Mouse (Mus musculus) brain, adult 2 months (tissue): Measurements from ENCODE around the gene Entpd2.
"Not testable (repeated sequence)": the region's sequence is repeated elsewhere in the genome, so short reads cannot be mapped to it uniquely, and the experiment has no call there.

ENCODE experiments used
- DNase-seq: peaks from one replicate; pipeline ENCODE4 v3.0.0; 2011; ENCODE audit warnings: low read depth, low spot score

The Entpd2 gene

DNA sequence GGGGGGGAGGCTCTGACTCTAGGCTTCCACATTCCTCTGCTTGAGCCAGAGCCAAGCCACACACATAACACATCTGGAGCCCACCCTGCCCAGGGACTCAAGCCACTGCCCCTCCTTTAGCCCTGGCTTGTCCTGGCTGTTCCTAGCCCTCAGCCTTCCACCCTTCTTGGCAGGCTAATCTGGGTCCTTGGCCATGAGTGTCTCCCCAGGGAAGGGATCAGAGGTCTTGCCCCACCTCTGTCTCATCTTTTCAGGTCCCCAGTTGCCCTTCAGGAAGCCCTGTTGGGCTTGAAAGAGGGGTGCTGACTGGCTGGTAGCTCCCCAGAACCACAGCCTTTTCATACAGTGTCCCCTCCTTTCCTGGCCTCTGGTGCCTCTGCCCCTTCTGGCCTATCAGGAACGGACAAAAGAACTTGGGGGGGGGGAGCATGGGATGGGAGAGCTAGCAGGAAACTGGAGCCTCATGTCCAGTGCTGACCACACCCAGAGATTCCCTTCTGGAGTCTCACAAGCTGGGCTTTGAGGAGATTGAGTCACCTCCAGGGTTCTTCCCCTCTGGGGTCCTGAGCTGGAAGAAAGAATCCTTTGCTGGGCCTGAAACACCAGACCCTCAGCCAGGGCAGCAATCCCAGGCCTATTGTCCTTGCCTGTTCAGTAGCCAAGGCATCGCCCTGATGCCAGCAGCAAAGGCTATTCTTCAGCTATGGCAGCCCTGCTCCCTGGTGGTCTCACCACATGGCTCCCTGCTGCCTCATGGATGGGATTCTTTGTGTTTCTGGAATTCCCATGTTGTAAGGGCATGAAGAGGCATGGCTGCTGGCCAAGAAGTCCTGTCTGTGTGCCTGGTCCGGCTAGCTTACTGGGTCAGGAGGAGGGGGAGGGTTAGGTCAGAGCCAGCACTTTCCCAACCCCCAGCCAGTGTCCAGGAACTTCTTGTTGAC is 1.1 kb upstream of the Entpd2 start:
- DNase-seq, result peak; percentile 29

DNA sequence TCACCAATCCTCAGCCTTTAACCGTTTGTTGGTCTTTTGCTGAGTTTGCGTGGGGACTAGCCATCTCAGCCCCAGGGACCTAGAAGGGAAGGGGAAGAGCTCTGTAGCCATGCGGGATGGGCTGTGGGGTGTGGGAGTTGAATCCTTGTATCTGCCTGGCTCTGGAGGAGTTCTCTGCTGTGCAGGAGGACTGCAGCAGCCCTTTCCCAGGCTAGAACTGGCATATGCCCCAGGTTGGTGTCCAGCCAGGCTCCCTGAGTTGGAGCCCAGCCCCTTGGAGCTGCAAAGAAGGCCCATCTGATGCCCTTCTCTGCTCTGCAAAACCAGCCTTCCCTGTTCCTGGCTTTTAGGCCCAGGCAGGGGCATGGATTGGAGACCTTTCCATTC is 916 bp downstream of the Entpd2 start:
- peak; percentile 86 for DNase-seq

DNA sequence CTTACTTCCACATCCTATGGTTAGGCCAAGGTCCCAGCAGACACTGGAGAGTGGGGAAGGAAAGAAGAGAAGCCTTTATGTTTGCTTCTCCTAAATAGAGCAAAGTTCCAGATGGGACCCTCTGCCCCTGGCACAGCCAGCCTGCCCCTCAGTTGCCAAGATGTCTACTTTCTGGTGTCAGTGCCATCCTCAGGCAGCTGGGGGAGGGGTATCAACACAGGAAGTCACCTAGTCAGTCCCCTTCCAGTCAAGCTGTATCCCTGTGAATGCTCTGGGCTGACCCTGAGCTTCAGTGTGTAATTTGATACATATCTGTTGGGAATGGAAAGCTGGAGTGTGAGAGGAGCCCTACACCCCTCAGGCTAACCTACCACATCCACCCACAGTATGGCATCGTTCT is 1.3 kb downstream of the Entpd2 start:
- DNase-seq, result no peak

DNA sequence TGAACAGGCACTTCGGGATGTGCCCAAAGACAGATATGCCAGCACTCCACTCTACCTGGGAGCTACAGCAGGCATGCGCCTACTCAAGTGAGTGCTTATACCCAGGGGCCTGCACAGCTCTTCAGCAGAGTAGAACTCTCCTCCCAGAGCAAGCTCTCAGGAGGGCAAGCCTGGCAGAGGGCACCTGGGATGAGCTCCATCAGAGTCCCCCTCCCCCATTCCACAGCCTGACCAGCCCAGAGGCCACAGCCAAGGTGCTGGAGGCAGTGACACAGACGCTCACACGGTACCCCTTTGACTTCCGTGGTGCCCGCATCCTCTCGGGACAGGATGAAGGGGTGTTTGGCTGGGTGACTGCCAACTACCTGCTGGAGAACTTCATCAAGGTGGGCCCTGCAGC is 2.4 kb downstream of the Entpd2 start:
- DNase-seq, result no peak

DNA sequence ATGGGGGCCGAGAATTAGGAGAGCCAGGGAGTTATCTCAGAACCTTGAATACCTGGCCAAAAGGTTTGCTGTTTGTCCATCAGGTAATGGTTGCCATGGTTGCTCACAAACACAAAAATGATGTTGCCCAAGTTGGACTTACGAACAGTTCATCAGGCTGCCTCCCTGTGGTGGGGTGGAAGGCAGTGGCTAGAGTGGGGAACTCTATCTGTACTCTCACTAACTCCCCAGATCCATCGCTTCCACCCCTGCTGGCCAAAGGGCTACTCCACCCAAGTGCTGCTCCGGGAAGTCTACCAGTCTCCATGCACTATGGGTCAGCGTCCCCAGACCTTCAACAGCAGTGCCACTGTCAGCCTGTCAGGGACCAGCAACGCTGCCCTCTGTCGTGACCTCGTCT is 3.4 kb downstream of the Entpd2 start, which contains the start of gene Npdc1:
TSS of gene Npdc1 (plus strand) at position 301 of the 400 bp plus-strand sequence.
- no peak for DNase-seq

DNA sequence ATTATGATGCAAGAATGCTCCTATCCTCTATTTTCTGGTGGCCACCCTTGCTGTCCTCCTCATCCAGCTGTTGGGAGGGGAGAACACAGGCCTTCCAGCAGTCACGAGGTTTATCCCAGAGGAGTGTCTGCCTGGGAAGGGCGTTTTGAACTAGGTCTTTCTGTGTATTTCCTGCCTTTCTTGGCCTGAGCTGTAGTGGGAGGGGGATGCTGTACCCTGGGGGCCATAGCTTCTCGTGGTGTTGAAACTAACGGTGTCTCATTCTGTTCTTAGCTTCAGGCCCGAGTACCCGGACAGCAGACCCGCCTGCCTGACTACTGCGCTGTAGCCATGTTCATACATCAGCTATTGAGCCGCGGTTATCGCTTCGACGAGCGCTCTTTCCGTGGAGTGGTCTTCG is 4.6 kb downstream of the Entpd2 start:
- no peak for DNase-seq

DNA sequence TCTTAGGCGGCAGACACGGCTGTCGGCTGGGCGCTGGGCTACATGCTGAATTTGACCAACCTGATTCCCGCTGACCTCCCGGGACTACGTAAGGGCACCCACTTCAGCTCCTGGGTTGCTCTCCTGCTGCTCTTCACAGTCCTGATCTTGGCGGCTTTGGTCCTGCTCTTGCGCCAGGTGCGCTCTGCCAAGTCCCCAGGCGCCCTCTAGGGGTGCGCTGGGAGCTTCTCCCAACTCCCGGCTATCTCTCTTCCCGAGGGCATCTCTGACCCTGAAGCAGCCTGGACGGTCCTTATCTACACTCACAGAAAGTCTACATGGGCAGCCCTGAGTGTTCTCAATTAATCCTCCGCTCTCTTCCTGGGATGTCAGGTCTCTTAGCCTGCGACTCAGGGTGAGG is 5.1 kb downstream of the Entpd2 start:
- DNase-seq, result peak; percentile 86

DNA sequence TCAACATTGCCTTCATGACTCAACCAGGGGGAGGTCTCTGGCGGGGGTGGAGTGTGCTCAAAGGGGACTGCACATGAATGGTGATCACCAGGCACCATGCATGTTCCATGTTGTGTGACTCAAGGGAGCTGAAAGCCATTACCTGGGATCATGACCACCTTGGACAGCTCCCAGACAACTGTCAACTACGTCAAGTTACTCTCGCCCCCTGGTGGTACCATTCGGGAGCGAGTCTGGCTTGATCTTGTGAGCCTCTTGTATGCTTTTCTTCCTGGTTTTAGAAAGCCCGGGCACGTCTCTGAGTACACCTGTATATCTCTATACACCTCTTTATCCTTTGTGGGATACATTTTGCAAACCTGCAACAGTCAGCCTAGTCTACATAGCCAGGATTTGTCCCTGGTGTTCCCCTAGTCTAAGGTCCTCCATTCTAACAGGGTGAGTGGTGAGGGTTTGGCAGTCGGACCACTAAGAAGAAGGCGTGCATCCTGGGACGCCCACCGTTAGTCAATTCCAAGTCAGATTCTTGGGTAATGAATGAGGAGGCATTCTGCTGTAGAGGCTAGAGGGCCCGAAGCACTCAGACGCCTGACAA is 6.8 kb downstream of the Entpd2 start:
- peak; percentile 88 for DNase-seq

DNA sequence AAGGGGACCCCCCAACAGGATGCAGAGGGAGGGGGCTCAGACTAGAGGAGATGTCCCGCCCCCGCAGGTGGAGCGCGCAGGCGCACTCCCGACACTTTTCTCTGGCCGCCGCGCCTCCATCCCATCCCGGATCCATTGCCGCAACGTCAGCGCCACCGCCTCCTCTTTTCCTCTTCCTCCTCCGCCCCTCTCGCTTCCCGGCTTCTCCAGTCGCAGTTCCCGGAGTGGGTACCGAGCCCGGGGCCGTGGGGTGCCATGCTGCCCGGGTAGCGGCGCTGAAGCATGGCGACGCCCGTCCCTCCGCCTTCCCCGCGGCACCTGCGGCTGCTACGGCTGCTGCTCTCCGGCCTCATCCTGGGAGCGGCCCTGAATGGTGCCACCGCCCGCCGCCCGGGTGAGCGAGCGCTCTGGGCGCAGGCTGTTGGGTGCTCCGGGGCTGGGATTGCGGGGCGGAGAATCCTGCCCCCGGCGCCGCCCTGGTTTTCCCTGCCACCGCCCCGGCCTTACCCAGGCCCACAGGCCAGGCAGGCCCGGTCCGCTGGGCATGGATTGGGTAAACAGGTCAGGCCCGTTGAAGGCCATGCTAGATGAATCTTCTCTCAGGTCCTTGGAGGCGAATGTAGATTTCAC is 7.4 kb downstream of the Entpd2 start:
- peak; percentile 94 for DNase-seq

DNA sequence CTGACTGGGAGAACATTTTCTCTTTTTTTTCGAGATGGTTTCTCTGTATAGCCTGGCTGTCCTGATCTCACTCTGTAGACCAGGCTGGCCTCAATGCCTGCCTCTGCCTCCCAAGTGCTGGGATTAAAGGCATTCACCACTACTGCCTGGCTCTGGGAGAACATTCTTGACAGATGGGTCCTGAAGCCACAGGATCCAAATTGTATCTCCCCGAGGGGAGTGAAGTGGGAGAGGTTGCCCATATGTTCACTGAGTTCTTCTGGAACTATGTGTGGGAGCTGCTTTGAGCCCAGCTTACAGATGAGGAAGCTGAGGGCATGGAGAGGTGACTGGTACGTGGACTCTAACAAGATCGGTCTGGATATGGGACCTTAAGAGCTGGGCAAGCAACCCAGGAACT is 8.3 kb downstream of the Entpd2 start:
- peak; percentile 55 for DNase-seq

DNA sequence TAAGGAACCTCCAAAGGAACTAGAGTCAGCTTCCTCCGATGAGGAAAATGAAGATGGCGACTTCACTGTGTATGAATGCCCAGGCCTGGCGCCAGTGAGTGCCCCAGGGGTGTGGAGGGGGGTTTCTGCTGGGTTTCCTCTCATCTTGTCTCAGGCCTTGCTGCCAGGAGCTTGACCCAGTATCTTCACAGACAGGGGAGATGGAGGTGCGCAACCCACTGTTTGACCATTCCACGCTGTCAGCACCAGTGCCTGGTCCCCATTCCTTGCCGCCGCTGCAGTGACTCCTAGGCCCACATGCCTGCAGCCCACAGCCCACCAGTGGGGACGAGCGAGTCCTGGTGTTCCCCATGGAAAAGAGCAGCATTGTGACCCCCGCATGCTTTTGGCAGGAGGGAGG is 13.2 kb downstream of the Entpd2 start:
- no peak for DNase-seq

DNA sequence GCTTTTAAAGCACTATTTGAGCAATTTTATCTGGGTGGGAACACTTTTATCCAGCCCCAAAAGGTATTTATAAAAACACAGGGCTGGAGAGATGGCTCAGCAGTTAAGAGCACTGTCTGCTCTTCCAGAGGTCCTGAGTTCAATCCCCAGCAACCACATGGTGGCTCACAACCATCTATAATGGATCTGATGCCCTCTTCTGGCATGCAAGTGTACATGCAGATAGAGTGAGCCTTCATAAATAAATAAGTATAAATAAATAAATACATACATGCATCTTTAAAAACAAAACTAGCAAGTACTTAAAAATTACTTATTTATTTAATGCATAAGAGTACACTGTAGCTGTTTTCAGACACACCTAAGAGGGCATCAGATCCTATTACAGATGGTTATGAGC is 17.8 kb downstream of the Entpd2 start:
- DNase-seq, result not testable (repeated sequence)

DNA sequence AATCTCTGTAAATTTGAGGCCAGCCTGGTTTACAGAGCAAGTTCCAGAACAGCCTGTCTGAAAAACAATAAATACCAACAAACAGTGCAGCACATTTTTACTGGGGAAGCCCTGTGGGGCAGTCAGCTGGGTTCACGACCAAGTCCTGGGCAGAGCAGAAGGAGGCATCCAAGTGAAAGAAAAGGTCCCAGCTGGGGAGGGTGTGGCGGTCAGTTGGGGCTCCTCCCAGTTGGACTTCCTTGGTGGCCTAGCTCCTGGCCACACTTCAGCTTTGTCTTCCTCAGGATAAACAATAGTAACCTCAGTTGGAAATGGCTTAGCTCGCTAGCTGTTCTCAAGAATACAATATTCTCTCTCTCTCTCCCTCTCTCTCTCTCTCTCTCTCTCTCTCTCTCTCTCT is 21.8 kb downstream of the Entpd2 start:
- no peak for DNase-seq

DNA sequence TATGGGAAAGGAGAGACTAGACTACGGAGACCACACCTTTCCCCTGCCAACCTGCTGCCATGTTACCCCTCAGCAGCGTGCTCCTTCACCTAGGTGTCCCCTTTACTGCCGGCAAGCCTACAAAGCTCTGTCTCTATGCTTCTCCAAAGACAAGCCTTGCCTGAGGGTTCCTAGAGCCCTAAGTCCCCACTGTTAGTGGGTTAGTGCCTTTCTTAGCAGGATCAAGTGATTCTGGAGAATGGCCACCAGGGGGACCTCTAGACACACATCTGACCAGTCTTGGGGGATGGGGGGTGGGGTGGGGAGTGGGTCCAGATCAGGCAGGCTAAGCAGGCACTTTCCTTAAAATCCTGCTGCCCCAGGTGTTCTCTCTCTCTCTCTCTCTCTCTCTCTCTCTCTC is 26.2 kb downstream of the Entpd2 start:
- DNase-seq, result peak; percentile 86

DNA sequence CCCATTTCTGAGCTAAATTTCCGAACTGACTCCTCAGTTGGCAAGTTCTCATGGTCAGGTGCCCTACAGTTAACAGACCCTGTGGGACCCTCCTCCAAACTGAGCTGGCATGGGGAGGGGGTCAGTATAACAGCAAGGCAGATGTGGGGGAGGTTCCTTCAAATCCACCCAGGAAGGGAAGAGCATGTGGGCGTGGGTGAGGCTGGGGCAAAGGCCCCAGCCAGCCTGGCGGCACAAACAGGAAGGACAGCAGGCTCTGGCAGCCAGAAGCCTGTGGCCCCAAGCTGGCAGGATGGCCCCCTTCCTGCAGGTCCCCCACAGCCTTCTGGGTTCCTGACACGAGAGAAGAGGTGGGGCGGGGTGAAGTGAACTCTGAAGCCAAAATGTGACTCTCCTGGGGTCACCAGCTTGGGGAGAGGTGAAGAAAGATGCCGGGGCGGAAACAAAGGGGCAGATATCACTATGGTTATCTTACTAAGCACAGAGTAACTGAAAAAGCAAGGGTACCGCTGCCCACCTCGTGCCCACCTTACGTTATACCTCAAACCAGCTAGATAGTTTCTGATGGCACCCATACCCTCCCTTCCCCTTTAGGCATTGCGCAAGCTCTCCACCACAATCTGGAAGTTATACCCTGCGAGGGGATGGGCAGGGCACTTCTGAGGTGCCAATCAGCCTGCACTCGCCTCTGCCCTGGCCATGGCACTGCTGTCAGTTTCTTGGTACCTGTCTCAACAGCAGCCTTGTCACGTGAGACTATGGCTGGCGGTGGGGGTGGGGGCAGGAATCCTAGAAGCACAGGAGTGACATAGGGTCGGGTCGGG is 27.1 kb downstream of the Entpd2 start, which contains the start of gene Fut7:
TSS of gene Fut7 (plus strand) at position 681 of the 824 bp plus-strand sequence.
- DNase-seq, result peak; percentile 43

DNA sequence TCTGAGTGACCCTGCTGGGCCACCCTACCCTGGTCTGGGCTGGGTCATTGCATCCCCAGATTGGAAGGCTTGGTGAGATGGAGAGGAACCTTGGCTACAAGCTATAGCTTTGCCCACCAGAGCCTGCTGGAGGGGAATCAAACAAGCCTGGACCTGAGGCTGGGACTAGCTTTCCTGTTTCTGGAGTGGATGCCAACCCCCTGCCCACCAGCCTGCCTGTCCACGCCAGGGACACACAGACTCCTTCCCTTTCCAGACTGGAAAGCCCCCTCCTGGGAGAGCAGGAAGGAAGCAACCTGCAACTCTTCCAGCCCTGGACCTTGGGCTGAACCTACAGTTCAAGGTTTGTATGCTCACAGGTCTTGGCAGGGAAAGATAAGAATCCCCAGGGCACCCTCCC is 28.0 kb downstream of the Entpd2 start:
- DNase-seq, result no peak

DNA sequence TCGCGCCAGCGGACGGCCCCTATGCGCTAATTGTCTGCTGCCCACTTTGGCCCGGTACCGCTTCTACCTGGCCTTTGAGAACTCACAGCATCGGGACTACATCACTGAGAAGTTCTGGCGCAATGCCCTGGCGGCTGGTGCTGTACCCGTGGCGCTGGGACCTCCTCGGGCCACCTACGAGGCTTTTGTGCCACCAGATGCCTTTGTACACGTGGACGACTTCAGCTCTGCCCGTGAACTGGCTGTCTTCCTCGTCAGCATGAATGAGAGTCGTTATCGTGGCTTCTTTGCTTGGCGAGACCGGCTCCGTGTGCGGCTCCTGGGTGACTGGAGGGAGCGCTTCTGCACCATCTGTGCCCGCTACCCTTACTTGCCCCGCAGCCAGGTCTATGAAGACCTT is 29.8 kb downstream of the Entpd2 start:
- no peak for DNase-seq

DNA sequence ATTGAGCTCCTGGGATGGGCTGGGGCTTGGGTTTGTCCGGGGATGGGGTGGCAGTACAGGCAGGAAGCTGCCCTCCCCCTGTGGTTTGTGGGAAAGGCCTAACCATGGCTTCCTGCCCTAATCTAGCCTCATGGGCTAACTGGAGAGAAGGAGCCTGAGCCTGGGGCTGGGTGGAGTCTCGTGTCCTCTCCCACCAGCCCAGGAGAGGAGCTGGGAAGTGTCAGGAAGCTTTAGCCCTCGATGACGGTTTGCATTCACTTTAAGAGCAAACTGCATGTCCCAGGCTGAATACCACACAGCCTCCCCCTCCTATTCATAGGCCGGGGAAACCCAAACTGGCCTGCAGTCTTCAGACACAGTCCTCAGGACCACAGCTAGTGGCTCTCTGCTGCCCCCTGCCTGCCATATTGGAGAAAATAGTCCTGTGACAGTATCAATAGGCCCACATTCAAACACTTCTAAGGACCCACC is 31.1 kb downstream of the Entpd2 start:
- DNase-seq, result peak; percentile 90

DNA sequence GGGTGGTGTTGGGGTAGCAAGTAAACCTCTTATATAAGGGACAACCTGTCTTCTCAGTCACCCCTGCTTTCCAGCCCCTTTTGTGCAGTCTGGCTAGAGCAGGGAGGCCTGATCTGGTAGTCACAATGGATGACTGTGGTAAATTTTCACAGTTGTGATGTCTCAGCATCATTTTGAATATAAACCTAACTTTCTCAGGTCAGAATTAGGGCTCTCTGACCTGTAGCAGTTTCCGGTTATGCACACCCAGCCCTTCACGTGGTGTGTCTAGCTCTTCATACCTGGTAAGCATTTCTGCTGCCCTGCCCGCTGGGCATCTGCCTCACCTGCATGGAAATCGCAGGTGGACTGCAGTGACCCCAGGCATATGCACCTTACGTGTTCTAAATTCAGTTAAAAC is 31.6 kb downstream of the Entpd2 start:
- no peak for DNase-seq

DNA sequence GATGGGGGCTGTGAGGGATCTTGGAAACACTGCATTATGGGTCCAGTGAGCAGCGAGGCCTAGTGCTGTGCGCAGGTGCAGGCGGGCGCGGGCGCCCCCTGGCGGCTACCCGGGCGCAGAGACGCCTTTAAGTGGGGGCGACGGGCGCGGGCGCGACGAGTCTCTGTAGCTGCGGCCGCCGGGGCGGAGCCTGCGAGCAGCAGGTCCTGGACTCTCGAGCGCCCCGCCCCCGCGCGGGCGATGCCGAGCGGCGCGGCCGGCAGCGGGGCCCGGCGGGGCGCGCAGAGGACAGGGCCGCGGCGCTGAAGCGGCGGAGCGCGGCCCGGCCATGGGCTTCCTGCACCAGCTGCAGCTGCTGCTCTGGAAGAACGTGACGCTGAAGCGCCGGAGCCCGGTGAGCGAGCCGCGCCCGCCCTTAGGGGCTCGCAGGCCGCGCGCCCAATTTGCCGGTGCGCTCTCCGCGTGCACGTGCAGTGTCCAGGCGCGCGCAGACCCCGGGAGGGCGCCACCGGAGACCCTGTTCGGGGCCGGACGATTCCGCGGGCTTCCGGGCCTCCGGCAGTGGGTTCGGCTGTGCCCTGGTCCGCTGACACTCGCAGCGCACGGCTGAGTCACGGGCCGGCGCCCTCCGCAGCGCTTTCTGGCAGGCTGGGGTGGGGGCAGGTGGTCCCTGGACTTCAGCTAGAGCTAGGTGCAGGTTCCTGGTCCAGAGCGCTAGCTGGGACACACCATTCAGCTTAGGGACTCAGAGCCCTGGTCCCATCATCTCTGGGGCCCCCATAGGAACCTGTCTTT is 33.0 kb downstream of the Entpd2 start, which contains the start of gene Abca2:
TSS of gene Abca2 (plus strand) at position 262 of the 795 bp plus-strand sequence.
- DNase-seq, result peak; percentile 97
